Mouse (Mus musculus): Measurements from ENCODE around the gene Wwox.

Gene Wwox

DNA sequence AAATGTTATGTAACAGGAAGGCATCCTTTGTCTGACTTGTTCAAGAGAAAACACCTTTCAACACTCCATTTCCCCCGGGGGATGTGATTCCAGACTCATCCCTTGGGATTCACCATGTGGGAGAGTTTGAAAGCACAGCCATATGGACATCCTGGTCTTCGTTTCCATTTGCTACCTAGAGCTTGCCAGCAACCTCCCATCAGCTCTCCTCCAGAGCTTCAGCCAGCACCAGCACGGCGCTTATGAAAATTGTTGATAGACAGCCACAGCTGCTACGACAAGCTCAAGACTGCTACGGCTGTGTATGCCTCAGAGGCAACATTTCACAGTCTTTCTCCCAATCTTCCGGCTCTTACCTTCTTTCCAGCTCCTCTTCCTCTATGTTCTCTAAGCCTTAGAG lies 484.2 kb downstream of the Wwox start:
- DNase-seq, result no peak

DNA sequence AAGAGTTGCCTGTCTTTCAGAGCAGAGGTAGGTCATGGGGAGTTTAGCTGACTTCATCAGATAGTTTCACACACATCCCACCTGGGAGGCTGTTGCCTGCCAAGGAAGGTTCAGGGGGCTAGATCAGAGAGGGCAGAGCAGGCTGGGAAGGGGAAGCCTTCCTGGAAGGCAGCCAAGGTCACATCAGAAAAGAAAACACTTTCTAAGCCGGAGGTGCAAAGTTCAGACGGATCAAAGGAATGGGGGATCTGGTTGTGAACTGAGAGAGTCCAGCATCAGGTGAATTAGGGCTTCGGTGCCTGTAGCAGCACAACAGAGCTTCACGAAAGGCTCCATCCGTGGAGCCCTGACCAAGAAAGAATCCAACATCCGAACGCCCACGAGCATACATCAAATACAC lies 488.0 kb downstream of the Wwox start:
- peak in 1 of 2 experiments; percentile 23 for DNase-seq

DNA sequence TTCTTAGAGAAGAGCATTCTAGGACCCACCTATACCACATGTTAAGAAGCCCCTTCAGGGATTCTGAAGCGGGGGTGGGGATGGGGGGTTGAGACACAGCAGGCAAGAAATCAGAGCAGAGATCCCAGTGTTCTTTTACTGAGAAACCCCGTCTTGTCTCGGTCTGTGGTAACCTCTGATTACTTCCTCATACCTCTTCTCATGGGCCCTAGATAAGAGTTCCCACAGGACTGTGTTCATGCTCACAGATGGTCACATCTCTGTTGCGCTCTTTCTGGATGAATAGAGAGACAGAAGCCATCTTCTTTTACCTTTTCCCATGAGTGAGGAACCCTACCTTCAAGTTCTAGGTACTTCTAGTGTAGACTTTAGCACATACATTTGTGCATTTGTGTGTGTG lies 488.5 kb downstream of the Wwox start:
- no peak for DNase-seq

DNA sequence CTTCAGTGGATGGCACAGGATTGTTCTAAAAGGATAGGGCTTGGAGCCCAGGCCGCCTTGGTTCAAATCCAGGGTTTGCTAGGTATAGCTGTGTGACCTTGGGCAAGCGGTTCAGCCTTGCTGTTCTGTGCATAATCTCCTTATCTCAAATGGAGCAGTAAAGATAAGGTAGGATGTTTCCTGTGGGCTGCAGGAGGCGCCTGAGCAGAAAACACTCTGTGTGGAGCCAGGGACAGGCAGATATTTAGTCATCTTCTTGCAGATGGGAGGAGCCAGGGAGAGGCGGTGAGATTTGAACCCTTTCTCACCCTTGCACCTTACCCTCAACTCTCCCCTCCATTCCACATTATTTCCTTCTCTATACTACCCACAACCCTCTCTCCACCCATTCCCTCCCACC lies 490.1 kb downstream of the Wwox start:
- no peak for DNase-seq

DNA sequence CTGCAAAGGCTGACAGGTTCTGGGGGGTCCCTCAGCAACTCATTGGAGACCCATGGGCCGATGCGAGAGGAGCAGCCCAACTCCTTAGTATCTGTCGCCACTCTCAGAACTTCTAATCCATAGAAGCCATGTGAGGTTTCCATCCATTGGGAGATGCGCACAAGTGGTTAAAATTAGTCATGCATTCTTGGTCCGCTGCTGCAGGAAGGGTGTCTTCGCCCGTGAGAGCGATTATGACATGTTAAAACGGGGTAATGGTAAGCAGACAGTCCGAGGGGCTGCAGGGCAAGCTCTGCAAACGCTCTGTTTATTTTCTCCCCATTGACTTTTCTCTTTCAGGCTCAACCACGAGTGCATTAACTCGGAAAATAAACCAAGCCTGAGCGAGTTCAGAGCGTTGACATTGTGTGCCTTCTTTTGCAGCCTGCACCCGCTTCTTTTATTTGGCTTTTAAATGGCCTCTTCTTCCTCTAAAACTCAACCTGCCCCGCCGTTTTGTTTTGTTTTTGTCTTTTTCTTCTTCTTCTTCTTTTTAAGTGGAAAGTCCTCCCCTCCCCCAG lies 492.7 kb downstream of the Wwox start:
- DNase-seq, result no peak

DNA sequence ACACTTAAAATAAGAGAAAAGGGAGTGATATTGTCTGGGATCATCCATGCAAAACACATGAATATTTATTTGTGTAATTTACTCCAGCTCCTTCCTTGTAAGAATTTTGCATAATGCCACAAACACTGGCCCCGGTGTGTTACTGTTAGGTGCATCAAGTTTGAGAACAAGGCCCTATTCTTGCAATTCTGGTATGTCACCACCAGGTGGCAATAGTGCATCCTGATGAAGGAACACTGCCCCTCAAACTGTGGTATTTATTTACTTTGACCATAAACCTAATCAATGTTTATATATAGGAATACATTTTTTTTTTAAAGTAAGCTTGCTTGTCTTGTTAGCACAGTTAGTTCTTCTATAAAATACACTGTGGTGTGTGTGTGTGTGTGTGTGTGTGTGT lies 493.8 kb downstream of the Wwox start:
- no peak for DNase-seq

DNA sequence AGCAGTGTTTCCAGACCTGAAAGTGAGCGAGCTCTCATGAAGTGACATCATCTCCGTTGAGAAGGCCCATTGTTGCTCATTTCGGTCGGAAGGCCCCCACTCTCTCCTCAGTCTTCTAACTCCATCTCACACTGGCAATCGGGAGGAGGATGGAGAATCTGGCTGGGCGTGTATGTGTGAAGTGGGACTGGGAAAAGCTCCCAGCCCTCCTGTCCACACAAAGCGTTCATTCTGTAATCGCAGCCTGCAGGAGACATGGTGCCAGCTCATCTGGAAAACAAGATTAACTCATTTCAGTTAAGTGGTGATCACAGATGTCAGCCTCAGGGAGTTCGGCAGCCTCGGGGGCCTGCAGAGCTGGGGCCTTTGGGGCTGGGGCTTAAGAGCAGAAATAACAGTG lies 497.4 kb downstream of the Wwox start:
- DNase-seq, result no peak

DNA sequence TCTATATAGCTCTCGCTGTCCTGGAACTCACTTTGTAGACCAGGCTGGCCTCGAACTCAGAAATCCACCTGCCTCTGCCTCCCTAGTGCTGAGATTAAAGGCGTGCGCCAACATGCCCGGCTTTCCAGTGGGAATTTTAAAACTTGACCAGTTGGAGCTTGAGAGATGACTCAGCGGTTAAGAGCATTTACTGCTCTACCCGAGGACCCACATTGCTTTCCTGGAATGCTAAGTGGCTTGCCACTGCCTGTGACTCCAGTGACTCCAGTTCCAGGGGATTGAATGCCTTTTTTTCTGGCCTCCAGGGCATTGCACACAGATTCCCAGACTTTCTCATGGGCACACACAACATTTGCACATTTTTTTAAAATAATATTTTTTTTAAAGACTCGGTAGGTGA lies 499.9 kb downstream of the Wwox start:
- DNase-seq, result no peak

DNA sequence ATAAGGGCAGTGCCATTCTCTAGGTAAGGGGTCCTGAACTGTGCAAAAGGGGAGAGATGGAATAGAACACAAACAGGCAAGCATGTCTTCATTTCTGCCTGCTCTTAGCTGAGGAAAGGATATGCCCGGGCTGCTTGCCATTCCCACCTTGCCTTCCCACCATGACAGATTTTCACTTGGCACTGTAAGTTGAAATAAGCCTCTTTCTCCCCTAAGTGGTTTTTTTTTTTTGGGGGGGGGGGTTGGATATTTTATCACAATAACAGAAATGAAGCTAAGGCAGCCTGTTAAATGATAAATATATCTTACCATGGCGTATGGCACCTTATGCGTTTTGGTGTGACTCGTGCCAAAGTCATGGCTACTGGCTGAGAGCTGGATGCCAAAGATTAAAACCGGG lies 501.6 kb downstream of the Wwox start:
- DNase-seq, result no peak

DNA sequence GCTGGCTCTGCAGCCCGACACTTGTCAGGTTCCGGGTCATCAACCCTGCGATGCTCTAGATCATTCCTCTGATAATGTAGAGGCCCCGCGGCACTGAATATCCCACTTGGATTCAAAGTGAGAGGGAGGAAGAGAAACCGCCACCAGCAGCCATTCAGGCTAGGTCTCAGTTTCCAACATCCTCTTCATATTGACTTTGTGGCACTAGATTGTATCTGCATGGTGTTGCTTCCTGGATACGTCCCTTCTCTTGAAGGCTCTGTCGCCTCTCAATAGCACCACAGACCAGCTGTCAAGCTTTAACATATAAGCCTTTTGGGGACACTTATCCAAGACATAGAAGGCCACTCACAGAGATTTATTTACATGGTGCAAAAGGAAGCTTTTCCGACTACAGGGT lies 502.2 kb downstream of the Wwox start:
- DNase-seq, result no peak

DNA sequence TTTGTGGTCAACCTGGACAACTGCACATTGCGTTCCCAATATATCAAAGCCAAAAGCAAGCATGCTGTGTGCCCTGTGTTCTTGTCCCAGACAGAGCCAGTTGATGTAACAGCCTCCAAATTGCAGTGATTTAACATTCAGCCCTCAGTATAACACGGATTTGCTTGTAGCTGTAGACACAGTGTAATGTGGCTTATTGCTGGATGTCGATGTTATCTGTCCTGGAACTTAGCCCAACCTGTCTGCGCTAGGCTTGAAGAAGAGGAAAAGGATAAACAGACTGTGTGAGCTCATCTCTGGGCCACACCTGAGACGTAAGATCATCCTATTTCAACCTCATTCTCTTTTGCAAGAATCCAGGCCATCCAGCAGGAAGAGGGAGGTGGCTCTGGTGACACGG lies 508.5 kb downstream of the Wwox start:
- DNase-seq, result no peak

DNA sequence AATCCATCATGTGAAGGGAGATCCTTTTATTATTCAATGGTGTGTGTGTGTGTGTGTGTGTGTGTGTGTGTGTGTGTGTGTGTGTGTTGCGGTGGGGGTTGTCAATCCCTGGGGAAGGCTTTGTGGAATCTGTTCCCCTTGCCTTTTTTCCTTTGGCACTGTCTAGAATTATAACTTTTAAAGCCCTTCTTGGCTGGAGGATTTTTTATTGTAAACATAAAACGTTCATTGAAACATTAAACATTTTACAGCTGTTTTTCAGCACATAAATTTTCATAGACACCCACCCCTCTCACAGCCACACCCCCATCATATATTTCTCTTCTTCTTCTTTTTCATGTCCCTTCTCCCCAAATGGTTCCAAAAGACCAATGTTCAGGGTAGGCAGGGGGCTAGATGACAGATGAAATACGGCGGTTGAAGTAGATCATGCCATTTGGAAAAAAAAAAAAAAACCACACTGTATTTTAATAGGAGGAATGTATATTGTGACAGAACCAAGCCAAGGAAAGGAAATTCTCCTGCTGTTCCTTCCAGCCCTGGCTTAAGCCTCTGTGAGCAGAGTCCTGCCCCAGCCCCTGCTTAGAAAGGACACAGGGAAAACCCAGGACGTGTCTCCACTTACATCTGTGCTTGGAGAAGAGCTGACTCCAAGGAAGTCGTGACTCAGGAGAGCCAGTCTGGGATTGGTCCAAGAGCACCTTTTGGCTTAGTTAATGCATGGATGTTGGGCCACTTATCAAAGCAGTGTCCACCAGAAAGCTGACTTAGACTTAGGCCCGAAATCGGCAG lies 517.1 kb downstream of the Wwox start:
- DNase-seq, result peak in 1 of 2 experiments; percentile 34

DNA sequence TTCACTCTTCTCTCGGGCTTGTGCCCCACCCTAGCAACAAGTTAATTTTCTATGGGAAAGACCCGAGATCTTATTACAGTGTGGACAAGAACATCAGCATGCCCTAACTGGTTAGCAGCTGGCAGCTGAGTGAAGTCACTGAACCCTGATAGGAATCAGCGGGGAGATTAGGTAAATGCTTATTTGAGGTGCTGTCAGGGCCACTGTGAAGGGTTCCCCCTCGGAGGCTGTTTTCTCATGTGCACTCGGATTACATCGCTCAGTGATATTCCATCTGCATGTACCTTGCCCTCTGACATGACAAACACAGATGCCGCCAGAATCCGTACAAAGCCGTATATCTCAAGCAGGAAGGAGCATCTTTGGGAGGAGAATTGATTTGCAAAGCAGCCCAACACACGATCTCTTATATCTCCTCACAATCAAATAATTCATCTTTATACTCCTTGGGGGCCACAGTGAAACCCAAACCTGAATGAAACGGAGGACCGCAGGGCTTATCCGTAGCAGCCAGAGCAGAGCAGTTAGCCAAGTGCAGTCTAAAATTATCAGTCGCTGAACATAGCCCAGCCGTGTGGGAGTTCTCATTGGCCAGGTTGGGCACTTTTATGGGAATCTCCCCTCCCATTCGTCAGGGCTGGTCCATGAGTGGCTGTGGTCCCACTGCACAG lies 519.1 kb downstream of the Wwox start:
- DNase-seq, result no peak

DNA sequence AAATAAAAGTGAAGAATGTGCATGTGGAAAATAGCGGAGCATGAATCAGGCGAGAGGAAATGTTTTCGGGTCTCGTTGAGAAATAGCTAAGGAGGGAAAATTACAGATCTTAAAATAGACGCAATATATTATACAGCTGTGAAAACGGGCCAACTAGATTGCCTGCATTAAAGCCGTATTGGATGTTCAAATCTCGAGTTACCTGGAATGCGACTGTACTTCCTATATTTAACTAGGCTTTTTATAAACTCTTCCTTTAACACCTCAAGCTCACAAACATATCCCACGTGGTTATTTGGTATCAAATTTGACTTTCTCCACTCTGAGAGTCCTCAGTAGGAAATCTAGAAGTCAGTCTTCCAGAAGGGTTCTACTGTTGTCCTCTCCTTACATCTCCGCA lies 520.0 kb downstream of the Wwox start:
- DNase-seq, result no peak

DNA sequence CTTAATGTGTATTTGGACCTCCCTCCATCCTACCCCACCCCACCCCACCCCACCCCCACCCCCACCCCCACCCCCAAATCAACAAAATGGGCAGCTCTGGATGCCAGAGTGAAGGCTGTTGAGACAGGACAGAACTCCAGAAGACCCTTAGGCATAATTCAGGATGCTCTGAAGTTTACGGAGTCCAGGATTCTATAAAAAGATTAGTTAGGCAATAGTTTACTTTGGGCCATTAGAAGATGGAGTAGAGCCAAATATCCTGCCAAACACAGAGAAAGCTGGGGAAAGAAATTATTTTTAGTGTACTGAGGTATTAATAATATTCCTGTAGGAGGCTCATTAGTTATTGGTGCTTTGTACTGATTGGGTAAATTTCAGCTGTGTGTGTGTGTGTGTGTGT lies 523.0 kb downstream of the Wwox start:
- no peak for DNase-seq

DNA sequence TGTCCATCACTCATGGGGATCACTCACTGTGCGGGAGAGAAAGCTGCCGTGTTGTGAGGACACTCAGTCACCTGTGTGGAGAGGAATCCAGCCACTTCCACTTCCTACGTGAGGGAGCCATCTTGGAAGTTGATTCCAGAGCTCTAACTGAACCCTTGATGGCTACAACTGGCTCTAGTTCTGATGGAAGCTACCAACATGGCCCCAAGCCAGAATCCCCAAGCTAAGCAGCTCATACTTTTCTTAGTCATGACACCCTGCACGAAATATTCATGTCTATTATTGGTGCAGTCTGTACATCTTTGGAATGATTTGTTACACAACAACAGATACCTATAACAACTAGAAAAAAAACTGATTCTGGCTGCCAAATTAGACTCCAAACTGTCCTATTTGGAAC lies 523.8 kb downstream of the Wwox start:
- no peak for DNase-seq

DNA sequence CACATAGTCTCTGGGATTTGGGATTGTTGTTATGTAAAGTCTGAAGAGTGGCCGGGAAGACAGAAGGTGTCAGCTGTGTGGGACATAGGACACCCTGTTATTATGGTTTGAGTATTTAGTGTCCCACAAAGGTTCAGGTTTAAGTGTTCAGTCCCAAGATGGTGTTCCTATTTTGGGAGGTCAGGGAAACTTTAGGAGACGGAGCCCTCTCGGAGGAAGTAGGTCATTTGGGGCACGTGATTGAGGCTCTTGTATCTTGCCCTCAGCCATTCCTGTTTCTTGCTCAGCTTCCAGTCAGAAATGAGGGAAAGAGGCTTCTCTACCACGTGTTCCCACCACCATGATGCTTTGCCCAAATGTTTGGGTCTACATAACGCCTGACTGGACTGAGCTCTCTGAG lies 524.8 kb downstream of the Wwox start:
- no peak for DNase-seq

DNA sequence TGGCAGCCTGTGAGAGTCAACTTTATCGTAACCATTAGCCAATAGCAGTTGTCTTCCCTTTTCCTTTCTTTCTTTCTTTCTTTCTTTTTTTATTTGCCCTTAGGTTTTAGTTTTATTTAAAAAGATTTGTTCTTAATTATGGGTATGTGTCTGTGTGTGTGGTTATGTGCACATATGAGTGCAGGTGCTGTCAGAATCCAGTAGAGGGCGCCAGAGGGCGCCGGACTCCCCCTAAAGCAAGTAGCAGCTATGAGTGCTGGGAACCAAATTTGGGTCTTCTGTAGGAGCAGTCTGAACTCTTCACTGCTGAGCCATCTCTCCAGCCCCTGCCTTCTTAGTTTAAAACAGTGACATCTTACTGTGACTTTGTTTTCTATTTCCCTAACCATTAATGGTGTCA lies 529.4 kb downstream of the Wwox start:
- no peak for DNase-seq

DNA sequence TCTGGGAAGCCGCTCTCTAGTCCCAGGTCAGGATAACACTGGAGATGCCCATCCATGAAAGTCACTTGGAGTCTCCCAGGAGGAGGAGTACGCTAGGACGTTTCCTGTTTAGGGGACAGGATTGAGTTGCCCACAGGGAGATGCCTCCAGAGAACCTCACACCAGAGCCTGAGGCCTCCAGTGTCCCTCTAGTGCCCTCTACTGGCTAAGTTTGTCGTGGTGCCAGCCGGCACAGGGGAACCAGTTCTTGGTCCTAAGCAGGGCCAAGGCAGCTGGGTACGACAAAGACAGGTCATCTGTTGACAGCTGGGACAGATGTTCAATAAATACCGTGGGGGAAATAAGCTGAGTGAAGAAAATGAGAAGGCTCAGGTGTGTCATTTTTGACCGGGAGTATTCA lies 531.9 kb downstream of the Wwox start:
- peak; percentile 74 to 78 for DNase-seq

DNA sequence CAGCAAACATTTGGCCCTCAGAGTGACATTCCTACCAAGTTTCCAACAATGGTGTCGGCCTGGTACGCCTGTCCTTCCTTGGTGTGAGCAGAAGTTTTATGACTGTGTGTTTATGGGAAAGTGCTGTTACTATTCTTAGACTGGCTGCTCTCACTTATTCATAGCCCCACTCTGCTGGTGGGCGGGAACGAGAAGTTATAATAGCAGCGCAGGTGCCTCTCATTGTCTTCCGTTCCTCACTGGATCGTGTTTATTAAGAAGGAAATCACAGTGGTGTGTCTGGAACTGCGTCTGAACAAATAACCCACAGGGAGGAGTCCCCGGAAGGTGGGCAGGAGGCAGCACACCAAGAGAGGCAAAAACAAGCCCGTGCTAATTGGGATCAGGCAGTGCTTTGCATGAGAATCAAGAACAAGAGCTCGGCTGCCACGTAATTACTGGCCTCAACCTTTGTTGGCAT lies 533.6 kb downstream of the Wwox start:
- DNase-seq, result no peak

DNA sequence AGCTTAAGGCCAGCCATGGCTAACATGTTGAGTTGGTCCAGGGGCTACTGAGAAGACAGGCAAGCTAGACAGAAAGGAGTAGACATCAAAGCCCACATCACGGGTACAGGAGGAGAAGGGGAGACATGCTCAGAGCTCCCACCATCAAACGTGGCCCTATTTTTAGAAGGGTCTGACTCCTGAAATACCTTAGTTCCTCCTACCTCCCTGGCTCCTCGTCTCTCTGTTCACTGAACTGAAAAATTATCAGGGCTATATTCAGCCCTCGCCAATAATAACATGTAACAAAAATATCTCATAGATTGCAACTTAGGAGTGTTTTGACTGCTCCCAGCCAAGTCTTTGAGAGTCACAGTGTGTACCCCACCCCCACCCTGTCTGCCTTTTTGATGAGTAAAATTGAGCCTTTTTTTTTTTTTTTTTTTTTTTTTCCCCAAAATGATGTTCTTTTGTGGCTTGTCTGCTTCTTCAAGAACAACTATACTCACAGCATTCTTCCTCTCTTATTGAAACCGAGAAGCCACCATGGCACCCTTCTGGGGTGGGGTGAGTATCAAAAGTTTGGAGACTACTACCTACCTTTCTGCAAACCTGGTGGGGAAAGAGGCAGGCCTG lies 535.0 kb downstream of the Wwox start:
- no peak for DNase-seq

DNA sequence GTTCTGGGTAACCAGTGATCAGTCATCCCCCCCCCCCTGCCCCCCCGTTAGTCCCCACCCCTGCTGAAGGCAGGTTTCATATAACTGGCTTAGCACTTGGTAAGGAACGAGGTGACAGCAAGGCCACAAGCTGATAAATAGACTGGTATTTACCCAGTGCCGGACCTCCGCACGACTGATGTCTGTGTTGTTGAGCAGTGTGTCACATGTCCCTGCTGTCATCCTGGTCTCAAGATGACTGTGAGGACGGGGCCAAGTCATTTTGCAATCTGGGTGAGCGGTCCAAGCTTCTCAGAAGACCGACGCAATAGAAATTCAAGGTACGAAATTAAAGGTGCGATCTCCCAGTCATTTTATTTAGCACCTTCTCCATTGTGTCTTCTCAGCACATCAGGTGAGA lies 538.3 kb downstream of the Wwox start:
- no peak for DNase-seq

DNA sequence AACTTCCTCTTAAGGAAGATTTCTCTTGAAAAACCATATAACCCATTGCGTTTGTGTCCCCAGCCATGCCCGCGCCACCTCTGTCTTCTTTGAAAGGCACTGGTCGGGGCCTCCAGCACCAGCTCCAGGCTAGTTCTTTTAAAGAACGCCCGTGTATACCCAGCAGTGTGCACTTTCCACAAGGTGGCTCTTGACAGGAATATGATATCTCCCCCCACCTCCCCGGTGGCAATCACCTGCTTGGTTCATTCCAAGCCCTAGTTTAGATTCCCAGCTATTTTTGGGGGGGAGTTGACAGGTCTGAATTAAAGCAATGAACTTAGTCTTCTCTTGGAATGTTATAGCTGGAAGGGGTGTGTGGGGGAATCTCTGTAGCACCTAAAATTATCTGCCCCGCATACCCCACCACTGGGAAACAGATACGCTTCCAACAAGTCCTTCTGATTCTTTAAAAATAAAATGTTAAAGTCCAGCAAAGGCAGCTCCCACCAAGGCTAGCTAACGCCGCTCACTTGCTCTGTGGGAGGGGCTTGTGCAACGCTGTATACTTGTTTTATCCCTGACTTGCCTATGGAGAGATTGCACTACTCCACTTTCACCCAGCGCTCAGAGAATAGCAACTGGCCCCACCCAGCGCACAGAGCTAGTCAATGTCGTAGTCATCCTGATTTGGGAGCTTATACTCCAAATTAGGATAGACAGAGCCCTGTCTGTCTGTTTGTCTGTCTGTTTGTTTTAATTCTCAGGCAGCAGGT lies 538.9 kb downstream of the Wwox start:
- no peak for DNase-seq

Data from kidney, postnatal 25 days (tissue).